Mouse (Mus musculus) heart, embryonic 14.5 days (tissue): ENCODE results near the gene Tiprl. TPM values are rescaled to one million over a fixed set of nuclear protein-coding genes. Genes with fewer than 3 reads are reported as not detected.
A peak's percentile ranks its signal among the peaks of the same experiment; 100 is the strongest.

Experiments
- ATAC-seq: fragments of 200-750 bp; cut with Nextera tagmentation; 2 replicates; pipeline ENCODE4 v1.8.0; 2017; ENCODE audit warnings: low read depth, moderate TSS enrichment; ENCODE audit not compliant: insufficient number of reproducible peaks, insufficient read depth, low FRiP score
- H3K27ac ChIP-seq, 2 experiments: fragments of 200-500 bp in 1 of 2; fragments of 300-500 bp in 1 of 2; sonication (generic) in 1 of 2; replicated peaks in 1 of 2; 2 replicates each; pipeline ENCODE4 v1.5.1; 2012 to 2014; ENCODE audit warnings: low read depth in 2 of 2, low read length in 2 of 2, control low read depth in 1 of 2, mild to moderate bottlenecking in 1 of 2, mixed read lengths in 1 of 2; ENCODE audit not compliant: control insufficient read depth in 1 of 2, insufficient read depth in 1 of 2
- H3K27me3 ChIP-seq: fragments of 300-500 bp; sonication (generic); 2 replicates; pipeline ENCODE4 v1.6.1; 2014; ENCODE audit warnings: mild to moderate bottlenecking, low read length, control low read depth; ENCODE audit not compliant: control insufficient read depth, insufficient read depth
- H3K36me3 ChIP-seq: fragments of 300-500 bp; sonication (generic); 2 replicates; pipeline ENCODE4 v1.6.1; 2014; ENCODE audit warnings: mild to moderate bottlenecking, control low read depth, low read length, mixed read lengths; ENCODE audit not compliant: control insufficient read depth, insufficient read depth
- H3K4me1 ChIP-seq, 2 experiments: fragments of 200-500 bp in 1 of 2; fragments of 300-500 bp in 1 of 2; sonication (generic) in 1 of 2; 2 replicates each; pipeline ENCODE4 v1.6.1; 2012 to 2014; ENCODE audit warnings: low read length in 2 of 2, control low read depth in 1 of 2, mixed read lengths in 1 of 2; ENCODE audit not compliant: control insufficient read depth in 2 of 2, insufficient read depth in 2 of 2
- H3K4me2 ChIP-seq: fragments of 300-500 bp; sonication (generic); 2 replicates; pipeline ENCODE4 v1.6.1; 2014; ENCODE audit warnings: mild to moderate bottlenecking, low read length
- H3K4me3 ChIP-seq, 2 experiments: fragments of 200-500 bp in 1 of 2; fragments of 300-500 bp in 1 of 2; sonication (generic) in 1 of 2; 2 replicates each; pipeline ENCODE4 v1.5.1; 2012 to 2014; ENCODE audit warnings: low read length in 2 of 2, mild to moderate bottlenecking in 2 of 2, control low read depth in 1 of 2, low read depth in 1 of 2, moderate library complexity in 1 of 2; ENCODE audit not compliant: control insufficient read depth in 1 of 2, insufficient read depth in 1 of 2
- H3K9ac ChIP-seq: fragments of 300-500 bp; sonication (generic); 2 replicates; pipeline ENCODE4 v1.6.1; 2014; ENCODE audit warnings: mild to moderate bottlenecking, low read length
- H3K9me3 ChIP-seq: fragments of 300-500 bp; sonication (generic); 2 replicates; pipeline ENCODE4 v1.6.1; 2016; ENCODE audit warnings: low read length, control low read depth; ENCODE audit not compliant: control insufficient read depth
- WGBS: fragments of 180-500 bp; shearing (Covaris S2); extraction: QIAGEN DNeasy Blood & Tissue Kit; methylation state at CpG from one replicate; pipeline ENCODE4 v1.1.7; 2014; 5-methylcytosine and 5-hydroxymethylcytosine counted together
- polyA plus RNA-seq: library from polyadenylated mRNA; unstranded; fragments of >200 nt; fragmentation: Nextera tagmentation; extraction: Ambion mirVana; gene quantifications from 2 replicates; pipeline ENCODE4 v1.2.1, GENCODE M21; 2014

Tiprl gene
- polyA plus RNA-seq, 1 experiment from 2014 or later: 89.7 TPM

GRCm38 (mm10) chr1:165233806-165234205 lies 3.0 kb downstream of the Tiprl start:
- Histone ChIP-seq H3K27me3 (no peaks in the 10 kb centered on the region), H3K9me3 (no peaks in the 10 kb centered on the region), H3K4me2 (no peak overlapping the region), H3K9ac (no peak overlapping the region), H3K4me1 (peaks cover 6 to 22% of the 10 kb centered on the region in 2 experiments; a peak in 3 of 4 replicates), H3K4me3 (no peak overlapping the region), H3K36me3 (no peaks in the 10 kb centered on the region), H3K27ac (peak overlapping the region; percentile 27 to 51)
- ATAC-seq: no peak
- WGBS: 39% methylated on average over 2 of the region's 2 CpGs

- peaks cover 4 to 20% of the 10 kb centered on the region in 2 experiments; a peak in 3 of 4 replicates for H3K4me1 ChIP-seq
- no peak overlapping the region for H3K4me2 ChIP-seq
- H3K36me3 ChIP-seq: peaks cover 17% of the 10 kb centered on the region
- no peak overlapping the region for H3K4me3 ChIP-seq
- 96% methylated on average over 4 of the region's 4 CpGs for WGBS
- no peak overlapping the region for H3K9ac ChIP-seq
- no peaks in the 10 kb centered on the region for H3K9me3 ChIP-seq
- no peaks in the 10 kb centered on the region for H3K27me3 ChIP-seq
- H3K27ac ChIP-seq: no peak overlapping the region
- no peak for ATAC-seq
These were observed 6.1 kb downstream of the Tiprl start for GRCm38 (mm10) chr1:165230691-165231090.

GRCm38 (mm10) chr1:165229577-165229976 lies 7.2 kb downstream of the Tiprl start:
- WGBS: 95% methylated on average over 9 of the region's 9 CpGs
- Histone ChIP-seq H3K36me3 (peaks cover 28% of the 10 kb centered on the region), H3K9ac (no peak overlapping the region), H3K4me1 (peaks cover 3 to 14% of the 10 kb centered on the region in 2 experiments; a peak in 3 of 4 replicates), H3K4me2 (no peak overlapping the region), H3K4me3 (no peak overlapping the region), H3K27me3 (no peaks in the 10 kb centered on the region), H3K9me3 (no peaks in the 10 kb centered on the region), H3K27ac (no peak overlapping the region)
- ATAC-seq: no peak

- Histone ChIP-seq H3K9ac (no peak overlapping the region), H3K27me3 (no peaks in the 10 kb centered on the region), H3K36me3 (peaks cover 86% of the 10 kb centered on the region), H3K9me3 (no peaks in the 10 kb centered on the region), H3K4me1 (no peaks in the 10 kb centered on the region), H3K4me2 (no peak overlapping the region), H3K27ac (no peak overlapping the region), H3K4me3 (no peak overlapping the region)
- WGBS: 46% methylated on average over 2 of the region's 2 CpGs
- no peak for ATAC-seq
These were observed 19.7 kb downstream of the Tiprl start for GRCm38 (mm10) chr1:165217023-165217589.

- no peak overlapping the region for H3K4me2 ChIP-seq
- H3K4me3 ChIP-seq: no peak overlapping the region
- H3K4me1 ChIP-seq: no peaks in the 10 kb centered on the region
- 65% methylated on average over 7 of the region's 7 CpGs for WGBS
- no peak overlapping the region for H3K9ac ChIP-seq
- no peak overlapping the region for H3K27ac ChIP-seq
- peaks cover 74% of the 10 kb centered on the region for H3K36me3 ChIP-seq
- H3K27me3 ChIP-seq: no peaks in the 10 kb centered on the region
- ATAC-seq: no peak
- H3K9me3 ChIP-seq: no peaks in the 10 kb centered on the region
These were observed 21.0 kb downstream of the Tiprl start for GRCm38 (mm10) chr1:165215831-165216230.

GRCm38 (mm10) chr1:165205591-165205990 lies 31.2 kb downstream of the Tiprl start:
- Histone ChIP-seq H3K27me3 (no peaks in the 10 kb centered on the region), H3K4me1 (peaks cover 0 to 3% of the 10 kb centered on the region in 2 experiments; a peak in 1 of 4 replicates), H3K9me3 (no peaks in the 10 kb centered on the region), H3K9ac (no peak overlapping the region), H3K4me2 (no peak overlapping the region), H3K27ac (no peak overlapping the region; a peak in 1 of 4 replicates), H3K36me3 (no peaks in the 10 kb centered on the region), H3K4me3 (no peak overlapping the region)
- no peak for ATAC-seq
- 0% methylated on average over 2 of the region's 2 CpGs for WGBS

- Histone ChIP-seq H3K4me1 (peaks cover 0 to 3% of the 10 kb centered on the region in 2 experiments; a peak in 1 of 4 replicates), H3K4me3 (no peak overlapping the region), H3K27me3 (no peaks in the 10 kb centered on the region), H3K9ac (no peak overlapping the region), H3K9me3 (no peaks in the 10 kb centered on the region), H3K27ac (no peak overlapping the region), H3K4me2 (no peak overlapping the region), H3K36me3 (no peaks in the 10 kb centered on the region)
- no peak for ATAC-seq
- 40% methylated on average over 2 of the region's 2 CpGs for WGBS
These were observed 33.2 kb downstream of the Tiprl start for GRCm38 (mm10) chr1:165203488-165204035.
